Mouse (Mus musculus): ENCODE measurements around the gene Gng2.

- no peak for TF ChIP-seq ZC3H11A (IDR thresholded peaks at IDR 0.05; ENCODE audit: borderline replicate concordance, low read depth, low read length)
- TF ChIP-seq MAFK (IDR thresholded peaks at IDR 0.05; ENCODE audit: insufficient read depth, low read depth, low read length), result no peak
- TF ChIP-seq ZNF384 (IDR thresholded peaks at IDR 0.05; ENCODE audit: low read depth, low read length), result no peak
- TF ChIP-seq CHD2 (IDR thresholded peaks at IDR 0.05; ENCODE audit: low read depth, low read length), result no peak
Measured at GRCm38 (mm10) chr14:19974978-19975493, 2.4 kb downstream of the Gng2 start.

All from ES-E14 (cell line).